Mouse (Mus musculus): Measurements from ENCODE around the gene Sorl1.

- no peak for TF ChIP-seq CTCF (IDR thresholded peaks at IDR 0.05; ENCODE audit: low read depth)
- TF ChIP-seq EP300 (IDR thresholded peaks at IDR 0.05; ENCODE audit: low read depth), result no peak
These were observed 7.6 kb downstream of the Sorl1 start for GRCm38 (mm10) chr9:42116418-42117056.
